Mouse (Mus musculus) small intestine, adult 2 months (tissue): ENCODE data around the gene Slc35d2.

Experiments used
- CTCF ChIP-seq: fragments of 200-500 bp; IDR thresholded peaks from 2 replicates; pipeline ENCODE4 v1.5.1; 2012; ENCODE audit warnings: low read depth, mild to moderate bottlenecking, control low read depth, inconsistent platforms, low read length, moderate library complexity, mixed read lengths; ENCODE audit not compliant: insufficient replicate concordance, insufficient read length; ENCODE audit errors: extremely low read depth
- POLR2A ChIP-seq: fragments of 200-500 bp; IDR thresholded peaks from 2 replicates; pipeline ENCODE4 v1.6.1; 2012; ENCODE audit warnings: low read depth, mild to moderate bottlenecking, control low read depth, inconsistent platforms, low read length, moderate library complexity

- TF ChIP-seq CTCF (no peak), POLR2A (no peak)
Measured at GRCm38 (mm10) chr13:64091006-64091405, 38.2 kb downstream of the Slc35d2 start.
